Mouse (Mus musculus): ENCODE results near the gene Spaca1. TPM values are rescaled to one million over a fixed set of nuclear protein-coding genes. Genes with fewer than 3 reads are reported as not detected.

The Spaca1 gene
- polyA plus RNA-seq (2012; rRNA removed) = 0.05 TPM in 2 replicates

GRCm38 (mm10) chr4:34049571-34050255 lies at the start of gene Spaca1:
Spaca1 (minus strand) TSS chr4:34050191.

Other genes starting within 250 kb of the Spaca1 start
- 0.05 and 0.10 TPM in 2 replicates for gene Cnr1, start 125.6 kb downstream of the Spaca1 start, polyA plus RNA-seq (2012; rRNA removed)